Comparison of ENCODE assay signal across 13 mouse cellular contexts in the genomic region with DNA sequence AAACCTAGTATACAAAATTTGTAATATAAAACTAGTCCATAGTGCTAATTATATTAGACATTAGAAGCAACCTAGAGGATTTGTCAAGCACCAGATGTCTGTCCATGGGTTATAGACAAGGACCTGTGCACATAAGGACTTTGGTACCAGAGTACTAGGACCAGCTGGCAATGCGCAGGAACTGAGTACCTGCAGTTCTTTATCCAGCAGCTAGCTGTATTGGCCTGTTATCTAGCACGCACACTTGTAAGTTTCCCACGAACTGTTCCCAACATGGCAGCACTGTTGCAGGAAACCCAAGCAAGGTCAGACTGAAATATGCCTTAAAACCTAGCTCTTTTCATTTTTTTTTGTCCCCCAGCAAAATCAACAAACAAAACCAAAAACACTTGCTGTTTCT. TPM values are rescaled to one million over a fixed set of nuclear protein-coding genes. Genes with fewer than 3 reads are reported as not detected.
"Had no signal": no experiment of that assay in that cellular context is flagged by ENCODE, and none has a peak within 500 bp of the region (broad histone marks: within the 10 kb centered on the region; RNA-seq: fewer than 3 reads in every experiment).

No protein-coding gene starts in this region.

- DNase-seq: right cerebral cortex, postnatal 14 days; thymus, postnatal 4 days had no signal

- H3K4me3 ChIP-seq: left cerebral cortex, adult 2 months; limb, embryonic 15.5 days; lung, embryonic 15.5 days; midbrain, embryonic 12.5 days; neural tube, embryonic 12.5 days had no signal

- H3K9me3 ChIP-seq: limb, embryonic 15.5 days; lung, embryonic 15.5 days; midbrain, embryonic 12.5 days; neural tube, embryonic 12.5 days had no signal

- H3K27me3 ChIP-seq: limb, embryonic 15.5 days; lung, embryonic 15.5 days; midbrain, embryonic 12.5 days; neural tube, embryonic 12.5 days had no signal

- H3K4me1 ChIP-seq: neural tube, embryonic 12.5 days had no signal

- H3K27ac ChIP-seq: left cerebral cortex, adult 2 months; limb, embryonic 15.5 days; lung, embryonic 15.5 days; midbrain, embryonic 12.5 days; neural tube, embryonic 12.5 days had no signal

- H3K9ac ChIP-seq: limb, embryonic 15.5 days; lung, embryonic 15.5 days; midbrain, embryonic 12.5 days; neural tube, embryonic 12.5 days had no signal

- H3K4me2 ChIP-seq: limb, embryonic 15.5 days; lung, embryonic 15.5 days; midbrain, embryonic 12.5 days; neural tube, embryonic 12.5 days had no signal

RNA-seq across cellular contexts. Expression of a gene that starts 12.5 kb away (rescaled TPM):
- total RNA-seq: layer of hippocampus, adult 18-20 months; layer of hippocampus, postnatal 25 days; left cerebral cortex, adult 2 months; left cerebral cortex, postnatal 14 days had no signal
- polyA plus RNA-seq: limb, embryonic 11.5 days; lung, embryonic 15.5 days; midbrain, embryonic 12.5 days; midbrain, postnatal 0 days; neural tube, embryonic 12.5 days had no signal

RNA-seq across cellular contexts. Expression of a gene that starts 24.2 kb away (rescaled TPM):
- total RNA-seq: megakaryocyte-erythroid progenitor cell, adult 5-6 weeks had no signal
